Mouse (Mus musculus) splenic B cell, adult 2 months (primary cell): ENCODE results near the gene Tcl1b3.

Source experiments
- DNase-seq: peaks from one replicate; pipeline ENCODE4 v3.0.0-alpha.2; 2011; ENCODE audit warnings: low read depth, low spot score
- H3K27me3 ChIP-seq: 2 replicates; pipeline ENCODE4 v1.6.1; 2012; ENCODE audit warnings: mild to moderate bottlenecking, low read length, moderate library complexity, mixed read lengths; ENCODE audit not compliant: control insufficient read depth, poor library complexity, insufficient read depth, severe bottlenecking
- H3K36me3 ChIP-seq: 2 replicates; pipeline ENCODE4 v1.6.1; 2012; ENCODE audit warnings: mild to moderate bottlenecking, low read length, moderate library complexity, mixed read lengths; ENCODE audit not compliant: control insufficient read depth, poor library complexity, insufficient read depth, severe bottlenecking

Gene Tcl1b3

DNA sequence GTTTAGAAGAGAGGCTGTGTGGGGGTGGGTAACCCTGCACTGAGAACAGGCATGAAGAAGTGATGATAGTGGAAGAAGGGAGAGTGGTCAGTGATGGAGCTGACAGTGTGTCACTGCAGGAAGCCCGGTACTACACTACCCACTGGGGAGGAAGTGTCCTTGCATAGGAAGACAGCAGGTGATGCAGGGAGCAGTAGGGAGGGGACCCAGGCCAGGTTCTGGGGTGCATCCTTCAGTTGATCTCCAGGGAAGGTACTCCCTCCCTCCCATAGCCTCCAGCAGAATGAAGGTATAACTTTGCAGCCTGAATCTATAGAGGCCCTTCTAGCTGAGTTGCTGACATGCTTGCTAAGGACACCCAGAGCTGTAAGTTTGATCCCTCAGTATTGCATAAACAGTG is 16.2 kb downstream of the Tcl1b3 start:
- no peaks in the 10 kb centered on the region for H3K36me3 ChIP-seq
- DNase-seq: no peak

DNA sequence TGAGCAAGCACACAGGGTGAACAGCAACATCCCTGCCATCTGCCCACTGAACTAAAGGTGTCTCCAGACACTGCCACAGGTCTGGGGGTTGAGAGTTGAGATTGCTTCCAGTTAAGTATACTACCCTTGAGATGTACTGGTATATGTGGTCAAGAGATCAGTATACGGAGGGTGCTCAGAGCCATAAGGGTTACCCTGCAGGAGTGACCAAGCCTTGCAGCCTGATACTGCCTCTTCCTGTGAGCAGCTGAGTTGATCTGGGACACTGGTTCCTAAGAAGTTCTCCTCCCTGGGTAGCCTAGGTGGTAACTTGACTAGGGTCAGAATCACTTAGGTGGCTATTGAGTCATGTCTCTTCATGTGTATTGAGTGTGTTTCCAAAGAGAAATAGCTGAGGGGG is 17.6 kb downstream of the Tcl1b3 start:
- no peak for DNase-seq
- Histone ChIP-seq H3K36me3 (no peaks in the 10 kb centered on the region), H3K27me3 (no peaks in the 10 kb centered on the region)

More for the DNA sequence above, 16.2 kb downstream of the Tcl1b3 start:
- no peaks in the 10 kb centered on the region for H3K27me3 ChIP-seq

DNA sequence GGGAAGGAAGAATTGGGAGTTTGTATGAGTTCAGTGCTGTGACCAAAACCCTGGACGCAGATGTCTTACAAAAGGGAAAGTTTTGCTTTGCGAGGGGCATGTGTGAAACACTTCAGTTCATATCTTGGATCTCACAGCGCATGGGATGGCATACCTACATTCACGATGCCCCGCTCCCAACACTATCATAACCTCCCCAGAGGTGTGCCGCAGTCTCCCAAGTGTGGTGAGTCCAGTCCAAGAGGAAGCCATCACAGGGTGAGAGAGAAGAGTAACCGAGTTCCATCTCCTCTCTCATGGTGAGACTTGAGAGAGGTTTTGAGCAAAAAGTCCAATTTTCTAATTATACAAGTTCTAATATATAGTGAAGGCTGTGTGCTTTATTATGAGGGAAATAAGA is 18.4 kb downstream of the Tcl1b3 start:
- no peak for DNase-seq
- no peaks in the 10 kb centered on the region for H3K36me3 ChIP-seq
- H3K27me3 ChIP-seq: no peaks in the 10 kb centered on the region

DNA sequence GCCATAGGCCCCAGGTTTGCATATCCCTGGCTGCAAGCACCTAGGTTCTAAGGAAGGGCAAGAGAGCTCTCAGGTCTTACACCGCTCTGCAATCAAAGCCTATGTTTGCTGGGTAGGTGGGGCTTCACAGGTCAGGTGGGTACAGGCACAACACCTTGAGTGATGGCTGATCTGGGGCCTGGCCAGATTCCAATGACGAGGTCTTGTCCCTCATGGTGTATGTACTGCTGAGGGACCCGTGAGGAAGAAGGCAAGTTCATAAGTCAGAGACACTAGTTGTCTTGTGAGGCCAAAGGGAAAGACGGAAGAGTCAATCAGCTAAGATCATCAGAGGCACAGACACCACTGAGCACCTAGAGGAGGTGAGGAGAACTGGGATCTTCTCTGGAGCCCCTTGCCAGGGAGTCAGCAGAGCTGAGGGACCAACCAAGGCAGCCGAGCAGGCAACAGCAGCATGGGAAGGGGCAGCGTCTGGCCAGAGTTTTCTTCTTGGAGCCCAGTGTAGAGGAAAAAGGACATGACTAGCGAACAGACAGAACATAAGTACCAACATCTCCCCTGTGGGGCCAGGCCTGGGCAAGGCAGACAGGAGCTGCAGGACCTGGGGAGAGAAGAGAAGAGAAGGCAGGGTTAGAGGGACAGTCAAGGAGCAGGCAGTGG is 26.4 kb downstream of the Tcl1b3 start:
- no peak for DNase-seq
- no peaks in the 10 kb centered on the region for H3K27me3 ChIP-seq
- no peaks in the 10 kb centered on the region for H3K36me3 ChIP-seq

DNA sequence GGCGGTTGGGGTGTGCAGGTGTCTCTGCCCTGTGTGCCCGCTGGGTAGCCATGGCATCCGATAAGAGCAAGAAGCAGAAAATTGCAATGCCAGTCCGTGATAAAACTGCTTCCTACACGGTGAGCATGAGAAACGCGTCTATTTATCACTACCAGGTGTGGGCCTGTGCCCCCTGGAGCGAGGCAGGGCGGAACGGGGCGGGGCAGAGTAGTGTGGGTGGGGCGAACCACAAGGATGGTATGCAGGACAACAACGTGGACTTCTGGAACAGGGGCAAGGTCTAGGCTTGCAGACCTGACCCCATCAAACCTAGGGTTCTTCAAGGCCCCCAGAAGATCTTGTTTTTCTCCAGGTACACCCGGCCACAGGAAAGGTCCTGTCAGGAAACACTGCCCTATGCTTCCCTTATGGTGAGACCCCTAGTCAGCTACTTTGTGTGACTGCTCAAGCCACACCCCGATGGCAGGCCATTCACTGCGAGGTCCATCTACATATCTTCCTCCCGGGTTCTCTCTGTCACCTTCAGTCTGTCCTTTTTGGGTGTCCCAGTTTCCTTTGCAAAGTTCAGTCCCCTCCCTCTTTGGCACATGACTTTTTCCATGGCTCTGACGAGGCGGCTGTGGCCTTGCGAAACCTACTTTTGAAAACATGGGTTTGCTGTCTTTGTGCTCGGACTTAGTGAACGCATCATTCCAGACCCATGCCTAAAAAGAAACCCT is 31.9 kb downstream of the Tcl1b3 start, which contains the start of gene Tcl1:
Gene Tcl1, minus strand, starts transcription at position 193 of the 719 bp plus-strand sequence.
- H3K27me3 ChIP-seq: no peaks in the 10 kb centered on the region
- DNase-seq: no peak
- no peaks in the 10 kb centered on the region for H3K36me3 ChIP-seq

DNA sequence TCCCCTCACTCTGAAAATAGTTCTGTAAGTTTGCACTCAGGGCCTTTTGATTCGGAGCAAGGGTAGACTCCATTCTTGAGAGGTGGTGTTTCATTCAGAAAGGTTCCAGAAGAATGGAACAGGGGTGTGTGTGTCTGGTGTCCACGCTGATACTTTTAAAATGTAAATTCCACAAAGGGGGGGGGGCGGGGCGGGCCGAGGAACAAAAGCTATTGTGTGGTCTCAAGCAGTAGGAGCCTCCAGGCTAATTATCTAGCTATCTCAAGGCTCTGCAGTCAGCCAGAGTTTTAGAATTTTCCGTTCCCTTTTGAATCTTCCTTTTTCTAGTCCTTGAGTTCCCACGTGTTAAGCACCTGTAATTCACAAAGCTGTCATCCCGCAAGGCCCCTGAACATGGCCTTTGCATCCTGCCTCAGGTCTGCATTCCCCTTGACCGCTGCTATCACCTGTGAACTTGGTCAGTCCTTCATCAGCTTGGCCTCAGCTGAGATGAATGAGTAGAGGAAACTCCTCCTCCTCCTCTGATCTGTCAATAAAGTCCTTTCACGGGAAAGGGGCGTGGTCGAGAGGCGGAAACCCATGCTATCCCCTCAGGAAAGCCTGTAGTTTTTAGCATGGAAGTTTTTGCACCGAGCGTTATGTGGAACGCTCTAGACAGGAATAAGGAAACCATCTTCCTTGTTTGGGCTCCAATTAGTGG is 33.9 kb downstream of the Tcl1b3 start:
- no peak for DNase-seq
- Histone ChIP-seq H3K36me3 (no peaks in the 10 kb centered on the region), H3K27me3 (no peaks in the 10 kb centered on the region)

DNA sequence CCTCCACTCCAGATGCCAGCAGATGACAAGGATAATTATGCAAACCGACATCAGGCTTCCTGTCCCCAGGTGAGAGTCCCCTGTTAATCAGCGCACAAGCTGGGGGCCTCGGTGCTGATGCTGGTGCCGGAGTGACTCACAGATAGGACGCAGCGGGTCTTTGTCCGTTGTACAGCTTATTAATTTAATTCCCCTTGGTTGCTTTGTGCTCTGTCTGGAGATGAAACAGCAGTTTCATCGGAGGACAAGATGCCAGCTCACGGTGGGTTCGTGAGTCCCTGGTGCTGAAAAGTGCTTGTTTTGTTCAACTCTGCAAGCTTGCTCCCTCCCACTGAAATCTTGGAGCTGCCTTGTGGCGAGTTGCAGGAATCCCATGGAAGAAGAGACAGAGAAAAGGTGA is 43.5 kb downstream of the Tcl1b3 start:
- Histone ChIP-seq H3K27me3 (no peaks in the 10 kb centered on the region), H3K36me3 (no peaks in the 10 kb centered on the region)
- no peak for DNase-seq

DNA sequence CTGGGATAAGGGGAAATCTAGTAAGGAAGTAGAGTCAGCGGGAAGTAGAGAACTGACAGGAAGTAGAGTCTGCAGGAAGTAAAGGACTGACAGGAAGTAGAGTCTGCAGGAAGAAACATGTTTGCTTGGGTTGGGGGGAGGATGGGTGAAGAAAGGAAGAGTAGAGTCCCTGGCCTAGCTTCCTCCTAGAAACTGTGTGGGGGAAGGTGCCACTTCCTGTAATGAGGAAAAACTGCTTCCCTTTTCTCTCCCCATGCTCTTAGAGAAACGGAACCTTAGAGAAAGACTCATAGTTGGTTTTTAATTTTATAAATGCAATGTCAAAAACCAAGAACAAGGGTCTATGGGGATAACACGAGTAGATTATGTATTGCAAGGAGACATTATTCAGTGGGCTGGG is 44.2 kb downstream of the Tcl1b3 start:
- H3K27me3 ChIP-seq: no peaks in the 10 kb centered on the region
- DNase-seq: no peak
- H3K36me3 ChIP-seq: no peaks in the 10 kb centered on the region

DNA sequence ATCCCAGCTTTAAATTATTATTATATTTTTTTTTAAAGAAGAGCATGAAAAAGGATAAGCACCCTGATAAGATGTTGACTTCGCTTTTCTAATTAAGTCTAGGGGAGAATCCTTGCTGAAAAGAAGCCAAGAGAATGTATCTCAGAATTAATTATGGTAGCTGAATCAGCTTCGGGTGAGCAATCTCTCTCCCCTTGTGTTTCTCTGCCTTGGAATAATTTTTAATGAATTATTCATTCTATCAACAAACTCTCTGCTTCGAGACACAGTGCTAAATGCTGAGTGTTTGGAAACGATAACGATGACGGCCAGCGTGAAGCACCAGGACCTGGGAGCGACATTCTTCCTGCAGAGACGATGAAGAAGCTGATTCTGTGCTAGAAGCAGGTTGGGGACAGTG is 48.2 kb downstream of the Tcl1b3 start:
- DNase-seq: no peak
- Histone ChIP-seq H3K27me3 (no peaks in the 10 kb centered on the region), H3K36me3 (no peaks in the 10 kb centered on the region)
